Mouse (Mus musculus) testis, adult 2 months (tissue): Measurements from ENCODE around the gene Plce1. TPM values are rescaled to one million over a fixed set of nuclear protein-coding genes. Genes with fewer than 3 reads are reported as not detected.
"Not testable (repeated sequence)": the region's sequence is repeated elsewhere in the genome, so short reads cannot be mapped to it uniquely, and the experiment has no call there.

Experiments
- H3K27ac ChIP-seq: fragments of 200-500 bp; 2 replicates; pipeline ENCODE4 v1.5.1; 2012; ENCODE audit warnings: low read depth, low read length; ENCODE audit not compliant: control insufficient read depth, insufficient read depth
- H3K27me3 ChIP-seq: fragments of 200-500 bp; 2 replicates; pipeline ENCODE4 v1.6.1; 2012; ENCODE audit warnings: mild to moderate bottlenecking, low read length, moderate library complexity; ENCODE audit not compliant: control insufficient read depth, insufficient read depth
- H3K36me3 ChIP-seq: fragments of 200-500 bp; 2 replicates; pipeline ENCODE4 v1.6.1; 2012; ENCODE audit warnings: mild to moderate bottlenecking, low read length; ENCODE audit not compliant: control insufficient read depth, insufficient read depth
- H3K4me1 ChIP-seq: fragments of 200-500 bp; 2 replicates; pipeline ENCODE4 v1.6.1; 2012; ENCODE audit warnings: low read length; ENCODE audit not compliant: control insufficient read depth, insufficient read depth
- H3K4me3 ChIP-seq: fragments of 200-500 bp; 2 replicates; pipeline ENCODE4 v1.5.1; 2012; ENCODE audit warnings: low read depth, mild to moderate bottlenecking, low read length, moderate library complexity, mixed read lengths; ENCODE audit not compliant: control insufficient read depth
- CTCF ChIP-seq: fragments of 200-500 bp; IDR thresholded peaks from 2 replicates; pipeline ENCODE4 v1.5.1; 2012; ENCODE audit warnings: low read depth, mild to moderate bottlenecking, inconsistent platforms, low read length, moderate library complexity; ENCODE audit not compliant: control insufficient read depth, insufficient read depth, insufficient replicate concordance
- POLR2A ChIP-seq: fragments of 200-500 bp; IDR thresholded peaks from 2 replicates; pipeline ENCODE4 v1.6.1; 2012; ENCODE audit warnings: low read depth, mild to moderate bottlenecking, inconsistent platforms, low read length, moderate library complexity; ENCODE audit not compliant: control insufficient read depth
- polyA plus RNA-seq: library from polyadenylated mRNA; depleted of rRNA; stranded (reverse); fragments of >200 nt; gene quantifications from 2 replicates; pipeline ENCODE4 v1.2.3, GENCODE M21; 2012

The Plce1 gene
- polyA plus RNA-seq, 1 experiment: 2.4 TPM

- no peak for TF ChIP-seq POLR2A
- no peak for TF ChIP-seq CTCF
- no peaks in the 10 kb centered on the region for H3K36me3 ChIP-seq
- no peak overlapping the region for H3K27ac ChIP-seq
- no peak overlapping the region for H3K4me3 ChIP-seq
- no peaks in the 10 kb centered on the region; the same call in 1 of the 2 replicates for H3K4me1 ChIP-seq
- no peaks in the 10 kb centered on the region for H3K27me3 ChIP-seq
Observed at GRCm38 (mm10) chr19:38533230-38533629, 52.3 kb downstream of the Plce1 start.

DNA sequence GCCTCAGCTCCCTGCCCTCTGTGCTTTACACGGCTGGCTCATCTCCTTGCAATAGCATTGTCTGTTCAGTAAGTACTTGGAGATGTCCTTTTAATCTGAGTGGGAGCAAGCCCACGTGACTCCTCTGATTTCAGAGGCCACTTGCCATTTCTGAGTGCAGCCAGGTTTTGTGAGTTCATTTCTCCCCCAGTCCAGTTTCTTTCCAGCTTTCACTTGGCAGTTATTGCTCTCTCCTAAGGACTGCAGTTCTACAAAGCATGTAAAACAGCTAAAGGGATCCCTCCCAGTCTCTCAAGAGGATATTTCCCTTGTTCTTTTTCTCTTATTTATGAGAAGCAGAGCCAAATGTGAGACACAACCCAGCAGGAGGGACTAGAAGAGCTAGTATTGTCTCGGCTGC is 58.4 kb downstream of the Plce1 start:
- Histone ChIP-seq H3K36me3 (no peaks in the 10 kb centered on the region), H3K4me1 (no peaks in the 10 kb centered on the region; the same call in 1 of the 2 replicates), H3K27me3 (no peaks in the 10 kb centered on the region), H3K27ac (no peak overlapping the region), H3K4me3 (no peak overlapping the region)
- TF ChIP-seq POLR2A: no peak
- no peak for TF ChIP-seq CTCF

GRCm38 (mm10) chr19:38540549-38540948 is 59.6 kb downstream of the Plce1 start:
- TF ChIP-seq CTCF (no peak), POLR2A (no peak)
- no peak overlapping the region for H3K27ac ChIP-seq

GRCm38 (mm10) chr19:38549487-38550058 is 68.7 kb downstream of the Plce1 start:
- TF ChIP-seq POLR2A (no peak), CTCF (no peak)
- Histone ChIP-seq H3K27ac (no peak overlapping the region), H3K4me1 (no peaks in the 10 kb centered on the region), H3K4me3 (no peak overlapping the region), H3K27me3 (no peaks in the 10 kb centered on the region), H3K36me3 (no peaks in the 10 kb centered on the region)

More at GRCm38 (mm10) chr19:38540549-38540948, 59.6 kb downstream of the Plce1 start:
- H3K4me3 ChIP-seq: no peak overlapping the region
- no peaks in the 10 kb centered on the region for H3K4me1 ChIP-seq
- no peaks in the 10 kb centered on the region for H3K36me3 ChIP-seq
- H3K27me3 ChIP-seq: no peaks in the 10 kb centered on the region

- no peak overlapping the region for H3K4me3 ChIP-seq
- no peaks in the 10 kb centered on the region for H3K27me3 ChIP-seq
- TF ChIP-seq CTCF (no peak), POLR2A (no peak)
- H3K36me3 ChIP-seq: no peaks in the 10 kb centered on the region
- no peaks in the 10 kb centered on the region for H3K4me1 ChIP-seq
- H3K27ac ChIP-seq: no peak overlapping the region
Observed at GRCm38 (mm10) chr19:38553551-38553950, 72.6 kb downstream of the Plce1 start.

- Histone ChIP-seq H3K4me1 (no peaks in the 10 kb centered on the region), H3K27me3 (no peaks in the 10 kb centered on the region), H3K36me3 (no peaks in the 10 kb centered on the region), H3K27ac (no peak overlapping the region), H3K4me3 (no peak overlapping the region)
- TF ChIP-seq POLR2A (no peak), CTCF (no peak)
Observed at GRCm38 (mm10) chr19:38555399-38555798, 74.5 kb downstream of the Plce1 start.

- Histone ChIP-seq H3K4me3 (no peak overlapping the region), H3K27me3 (no peaks in the 10 kb centered on the region), H3K36me3 (no peaks in the 10 kb centered on the region), H3K4me1 (no peaks in the 10 kb centered on the region), H3K27ac (no peak overlapping the region)
- TF ChIP-seq CTCF (no peak), POLR2A (no peak)
Observed at GRCm38 (mm10) chr19:38558816-38559215, 77.9 kb downstream of the Plce1 start.

GRCm38 (mm10) chr19:38561887-38562286 is 81.0 kb downstream of the Plce1 start:
- H3K4me1 ChIP-seq, H3K4me3 ChIP-seq, H3K27me3 ChIP-seq, H3K27ac ChIP-seq, H3K36me3 ChIP-seq: not testable (repeated sequence)
